Mouse (Mus musculus) spleen, adult 10 weeks (tissue): ENCODE measurements around the gene Lpp. TPM values are rescaled to one million over a fixed set of nuclear protein-coding genes. Genes with fewer than 3 reads are reported as not detected.

Source experiments
- polyA plus RNA-seq: library from polyadenylated mRNA; stranded (reverse); fragments of 350-450 nt; fragmentation: Illumina TruSeq; extraction: RNeasy Lipid Tissue Mini Kit (QIAGEN cat#74804); gene quantifications from one replicate; pipeline ENCODE4 v1.2.3, GENCODE M21; 2015; ENCODE audit warnings: low replicate concordance; ENCODE audit not compliant: insufficient read depth

The Lpp gene
- 15.5 TPM for polyA plus RNA-seq

DNA sequence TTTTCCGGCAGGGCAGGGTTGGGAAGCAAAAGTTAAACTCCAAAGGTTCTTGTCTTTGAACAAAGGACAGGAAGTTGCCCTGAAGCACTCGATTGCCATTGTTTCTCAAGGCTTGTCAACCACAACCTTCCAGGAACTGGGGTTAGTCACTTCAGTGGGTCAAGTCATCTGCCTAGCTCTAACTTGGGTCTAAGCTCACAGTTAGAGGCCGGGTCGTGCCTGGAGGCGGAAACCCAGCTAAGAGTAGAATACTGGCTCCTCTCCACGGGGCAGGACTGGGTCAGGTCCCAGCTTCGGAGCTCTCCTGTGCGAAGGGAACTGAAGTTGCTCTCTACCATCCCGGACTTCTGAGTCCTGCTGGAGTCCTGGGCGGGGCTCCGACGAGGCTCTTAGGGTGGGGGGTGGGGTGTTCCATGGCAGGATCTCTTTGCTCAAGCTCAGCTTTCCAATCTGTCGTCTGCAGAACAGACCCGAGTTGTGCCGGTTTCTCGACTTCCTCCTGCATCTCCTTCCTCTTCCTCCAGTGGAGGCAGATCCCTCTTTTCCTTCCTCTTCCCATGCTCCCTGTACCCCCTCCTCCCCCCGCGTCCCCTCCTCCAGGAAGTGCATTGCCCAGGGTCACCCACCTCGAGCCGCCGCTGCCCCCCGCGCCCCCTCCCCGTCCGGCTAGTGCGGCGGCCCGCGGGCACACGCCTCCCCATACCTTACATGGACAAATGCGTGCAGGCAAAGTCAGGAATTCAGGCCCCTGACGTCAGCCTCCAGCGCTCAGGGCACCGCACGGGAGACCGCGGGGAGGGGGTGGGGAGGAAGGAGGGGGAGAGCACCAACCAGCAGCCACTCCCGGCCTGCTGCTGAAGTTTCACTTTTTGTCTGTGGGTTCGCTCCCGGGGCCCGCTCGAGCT, at the start of gene Lpp:
Gene Lpp, plus strand, starts transcription at position 857 of the 905 bp plus-strand sequence.

